Mouse (Mus musculus) kidney, embryonic 14.5 days (tissue): ENCODE data around the gene Mpdz. TPM values are rescaled to one million over a fixed set of nuclear protein-coding genes. Genes with fewer than 3 reads are reported as not detected.

ENCODE experiments used
- ATAC-seq: fragments of 200-750 bp; cut with Nextera tagmentation; 2 replicates; pipeline ENCODE4 v1.8.0; 2017; ENCODE audit warnings: moderate number of reproducible peaks, mild to moderate bottlenecking, moderate TSS enrichment, moderate library complexity; ENCODE audit not compliant: low FRiP score, low TSS enrichment
- H3K27ac ChIP-seq: fragments of 300-500 bp; sonication (generic); 2 replicates; pipeline ENCODE4 v1.5.1; 2014; ENCODE audit warnings: low read depth, mild to moderate bottlenecking, low read length, moderate library complexity, mixed read lengths
- H3K27me3 ChIP-seq: fragments of 300-500 bp; sonication (generic); 2 replicates; pipeline ENCODE4 v1.6.1; 2014; ENCODE audit warnings: mild to moderate bottlenecking, low read length; ENCODE audit not compliant: control insufficient read depth, insufficient read depth
- H3K36me3 ChIP-seq: fragments of 300-500 bp; sonication (generic); 2 replicates; pipeline ENCODE4 v1.6.1; 2014; ENCODE audit warnings: low read length, mixed read lengths; ENCODE audit not compliant: control insufficient read depth, insufficient read depth
- H3K4me1 ChIP-seq: fragments of 300-500 bp; sonication (generic); 2 replicates; pipeline ENCODE4 v1.6.1; 2014; ENCODE audit warnings: low read length, mixed read lengths; ENCODE audit not compliant: control insufficient read depth, insufficient read depth
- H3K4me2 ChIP-seq: fragments of 300-500 bp; sonication (generic); replicated peaks from 2 replicates; pipeline ENCODE4 v1.6.1; 2014; ENCODE audit warnings: low read depth, mild to moderate bottlenecking, low read length
- H3K4me3 ChIP-seq: fragments of 300-500 bp; sonication (generic); 2 replicates; pipeline ENCODE4 v1.5.1; 2014; ENCODE audit warnings: mild to moderate bottlenecking, low read length
- H3K9ac ChIP-seq: fragments of 300-500 bp; sonication (generic); 2 replicates; pipeline ENCODE4 v1.6.1; 2014; ENCODE audit warnings: low read depth, mild to moderate bottlenecking, low read length, moderate library complexity
- H3K9me3 ChIP-seq: fragments of 300-500 bp; sonication (generic); 2 replicates; pipeline ENCODE4 v1.6.1; 2016; ENCODE audit warnings: low read length; ENCODE audit not compliant: control insufficient read depth
- WGBS: fragments of 180-500 bp; shearing (Covaris S2); extraction: QIAGEN DNeasy Blood & Tissue Kit; methylation state at CpG from one replicate; pipeline ENCODE4 v1.1.7; 2014; 5-methylcytosine and 5-hydroxymethylcytosine counted together
- polyA plus RNA-seq: library from polyadenylated mRNA; unstranded; fragments of >200 nt; fragmentation: Nextera tagmentation; extraction: Ambion mirVana; gene quantifications from 2 replicates; pipeline ENCODE4 v1.2.1, GENCODE M21; 2014

The Mpdz gene
- 23.4 and 39.0 TPM in 2 replicates for polyA plus RNA-seq

DNA sequence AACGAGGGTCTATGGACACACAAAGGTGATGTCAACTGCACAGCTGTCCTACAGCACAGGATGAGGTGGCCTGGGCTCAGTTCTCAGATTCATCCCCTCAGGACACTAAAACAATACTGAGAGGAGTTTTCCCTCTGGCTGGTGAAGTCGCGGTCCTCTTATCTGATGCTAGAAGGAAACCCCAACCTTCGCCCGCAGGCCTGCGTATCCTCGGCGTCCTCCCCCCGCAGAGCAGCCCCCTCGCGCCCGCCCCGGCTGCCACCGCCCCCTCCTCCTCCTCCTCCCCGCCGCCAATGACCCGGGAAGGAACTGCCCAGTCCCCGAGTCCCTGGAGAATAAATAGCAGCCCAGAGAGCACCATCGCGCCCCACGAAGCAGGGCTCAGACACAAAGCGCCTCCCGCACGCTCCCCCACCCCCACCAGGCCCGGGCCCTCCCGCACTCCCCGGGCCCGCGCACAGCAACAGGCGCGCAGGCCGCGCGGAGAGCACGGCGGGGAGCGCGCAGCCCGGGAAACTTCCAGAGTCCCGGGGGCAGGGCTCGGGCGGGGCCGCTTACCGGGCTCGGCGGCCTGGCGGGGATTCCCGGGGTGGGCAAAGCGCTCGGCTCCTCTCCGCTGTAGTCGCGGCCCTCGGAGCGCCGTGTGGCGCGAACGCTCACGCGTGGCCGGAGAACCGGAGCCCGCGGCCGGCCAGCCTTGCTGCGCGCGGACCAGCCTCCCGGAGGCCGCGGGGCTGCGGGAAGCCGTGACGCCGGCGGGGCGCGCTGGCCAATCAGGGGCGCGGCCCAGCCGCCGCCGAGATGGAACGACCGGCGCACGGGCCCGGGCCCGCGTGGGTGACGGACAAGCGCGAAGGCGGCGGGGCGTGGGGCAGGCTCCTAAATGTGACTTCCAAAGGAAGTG, at the start of gene Mpdz:
TSS of gene Mpdz (minus strand) at position 738 of the 904 bp plus-strand sequence.
- Histone ChIP-seq H3K9ac (peak within 1 kb of the TSS; percentile 98), H3K27me3 (no peaks in the 10 kb centered on the region), H3K4me2 (peak within 1 kb of the TSS; percentile 79), H3K4me1 (peaks cover 4% of the 10 kb centered on the region; the same call in 1 of the 2 replicates), H3K4me3 (peak within 1 kb of the TSS; percentile 88), H3K27ac (peak within 1 kb of the TSS; percentile 96), H3K9me3 (no peaks in the 10 kb centered on the region), H3K36me3 (no peaks in the 10 kb centered on the region)
- under 1% methylated on average over 67 of the region's 97 CpGs for WGBS
- ATAC-seq = peak; percentile 96

DNA sequence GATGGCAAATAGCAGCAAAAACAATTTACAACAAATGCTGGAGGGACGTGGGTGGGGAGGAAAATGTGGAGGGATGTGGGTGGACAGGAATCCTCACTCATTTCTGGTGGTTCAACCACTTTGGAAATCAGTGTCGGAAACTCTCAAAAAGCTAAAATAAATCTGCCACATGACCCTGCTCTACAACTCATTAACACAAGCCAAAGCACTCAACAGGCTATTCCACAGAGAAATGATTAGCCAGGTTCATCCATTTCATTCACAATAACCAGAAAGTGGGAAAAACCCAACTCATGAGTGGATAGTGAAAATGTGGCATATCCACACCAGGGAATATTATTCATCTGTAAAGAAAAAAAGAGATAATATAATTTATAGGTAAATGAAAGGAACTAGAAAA, 47.9 kb upstream of the Mpdz start:
- H3K4me3 ChIP-seq = no peak overlapping the region
- no peak for ATAC-seq
- H3K36me3 ChIP-seq = no peaks in the 10 kb centered on the region
- no peak overlapping the region for H3K4me2 ChIP-seq
- no peak overlapping the region for H3K27ac ChIP-seq
- no peak overlapping the region for H3K9ac ChIP-seq
- no peaks in the 10 kb centered on the region for H3K27me3 ChIP-seq
- WGBS = 61% methylated on average over 2 of the region's 2 CpGs
- no peaks in the 10 kb centered on the region for H3K4me1 ChIP-seq
- no peaks in the 10 kb centered on the region for H3K9me3 ChIP-seq

DNA sequence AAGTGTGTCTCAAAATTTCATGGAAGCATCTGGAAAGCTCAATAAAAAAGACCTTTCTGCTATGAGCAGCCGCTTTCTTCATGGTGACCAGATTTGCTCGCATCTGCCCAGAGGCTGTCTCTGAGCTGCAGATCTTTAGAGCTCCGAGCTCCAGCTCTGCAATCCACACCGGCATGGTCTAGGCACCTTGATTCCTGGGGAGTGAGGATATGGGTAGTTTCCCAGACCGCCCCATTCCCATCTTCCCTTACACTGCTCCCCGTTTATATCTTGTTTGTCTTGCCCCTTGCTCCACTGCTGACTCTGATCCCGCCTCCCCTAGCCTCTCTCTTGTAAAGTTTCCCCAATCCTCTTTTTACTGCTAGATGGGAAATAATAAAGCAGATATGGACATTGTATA, 42.0 kb upstream of the Mpdz start:
- no peak overlapping the region for H3K27ac ChIP-seq
- no peaks in the 10 kb centered on the region for H3K27me3 ChIP-seq
- H3K4me3 ChIP-seq = no peak overlapping the region
- no peak overlapping the region for H3K9ac ChIP-seq
- no peak overlapping the region for H3K4me2 ChIP-seq
- H3K4me1 ChIP-seq = no peaks in the 10 kb centered on the region
- no peaks in the 10 kb centered on the region for H3K9me3 ChIP-seq
- ATAC-seq = no peak
- H3K36me3 ChIP-seq = no peaks in the 10 kb centered on the region
- 66% methylated on average over 7 of the region's 7 CpGs for WGBS

DNA sequence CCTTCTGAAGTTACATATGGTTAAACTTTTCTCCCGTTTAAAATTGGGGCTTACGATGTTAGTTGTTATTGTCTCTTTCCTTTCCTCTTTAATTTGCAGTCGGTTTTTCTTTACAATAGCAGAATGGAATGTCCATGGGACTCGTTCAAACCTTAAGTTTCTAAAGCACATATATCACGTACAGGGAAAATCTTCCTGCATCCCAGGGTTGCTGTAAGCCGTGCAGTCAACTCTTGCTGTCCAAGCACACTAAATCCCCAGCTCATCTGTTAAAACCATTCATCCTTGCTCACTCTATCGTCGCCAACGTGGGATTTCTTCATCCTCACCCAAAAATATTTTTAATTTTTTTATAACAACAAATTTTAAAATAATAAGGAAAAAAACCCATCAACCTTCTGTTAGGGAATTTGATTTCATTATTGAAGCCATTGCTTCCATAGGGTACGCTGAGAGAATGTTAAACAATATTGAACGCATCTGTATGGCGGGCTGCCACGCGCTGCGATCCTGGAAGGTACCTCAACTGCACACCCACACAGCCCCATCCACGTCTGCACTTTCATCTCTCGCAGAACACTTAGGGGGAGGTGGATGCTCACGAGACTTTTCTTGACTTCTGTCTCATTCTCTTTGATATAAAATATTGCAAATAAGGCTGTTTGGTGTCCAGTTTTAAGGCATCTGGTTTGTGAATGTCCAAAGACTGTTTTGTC, 41.4 kb upstream of the Mpdz start:
- 65% methylated on average over 18 of the region's 18 CpGs for WGBS
- Histone ChIP-seq H3K9ac (no peak overlapping the region), H3K9me3 (no peaks in the 10 kb centered on the region), H3K27me3 (no peaks in the 10 kb centered on the region), H3K27ac (no peak overlapping the region), H3K4me3 (no peak overlapping the region), H3K36me3 (no peaks in the 10 kb centered on the region), H3K4me1 (no peaks in the 10 kb centered on the region), H3K4me2 (no peak overlapping the region)
- no peak for ATAC-seq

DNA sequence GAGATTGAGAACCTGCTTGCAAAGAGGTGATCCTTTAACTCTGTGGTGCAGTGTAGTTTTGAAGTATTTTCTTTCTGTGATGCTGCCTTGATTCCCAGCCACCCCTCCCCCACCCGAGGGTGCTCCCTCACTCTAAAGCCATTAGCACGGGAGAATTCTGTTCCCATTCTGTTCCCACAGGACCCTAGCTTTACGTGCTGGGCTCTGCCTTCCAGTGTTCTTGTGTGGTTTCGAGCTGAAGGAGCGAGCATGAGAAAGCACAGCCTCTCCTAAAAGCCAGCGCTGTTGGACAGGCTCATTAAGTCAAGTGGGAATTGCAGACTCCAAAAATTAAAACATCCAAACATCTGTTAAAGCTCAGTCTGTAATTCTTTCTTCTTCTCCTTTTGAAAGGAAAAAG, 40.5 kb upstream of the Mpdz start:
- H3K4me3 ChIP-seq = no peak overlapping the region
- 20% methylated on average over 6 of the region's 6 CpGs for WGBS
- no peaks in the 10 kb centered on the region for H3K4me1 ChIP-seq
- H3K36me3 ChIP-seq = no peaks in the 10 kb centered on the region
- H3K4me2 ChIP-seq = no peak overlapping the region; the same call in 1 of the 2 replicates
- H3K9me3 ChIP-seq = no peaks in the 10 kb centered on the region
- ATAC-seq = no peak
- no peak overlapping the region for H3K9ac ChIP-seq
- H3K27ac ChIP-seq = no peak overlapping the region
- no peaks in the 10 kb centered on the region for H3K27me3 ChIP-seq

DNA sequence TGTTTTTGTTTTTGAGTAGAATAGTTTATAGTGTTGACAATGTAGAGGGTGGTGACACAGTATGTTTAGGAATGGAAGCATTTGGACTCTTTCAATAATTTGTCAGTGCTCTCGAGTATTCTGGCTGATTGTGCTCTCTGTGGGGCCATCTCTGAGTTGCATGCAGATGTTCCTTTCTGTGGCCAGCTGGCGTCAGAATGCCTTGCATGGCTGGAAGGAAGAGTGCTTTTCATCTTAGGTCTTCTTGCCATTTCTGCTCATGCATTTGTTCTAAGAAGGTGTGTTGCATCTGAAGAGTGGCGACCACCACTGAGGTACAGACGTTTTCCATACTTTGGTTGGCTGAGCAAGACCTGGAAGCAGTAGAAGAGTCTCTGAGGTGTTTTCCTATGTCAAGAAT, 24.2 kb upstream of the Mpdz start:
- Histone ChIP-seq H3K27me3 (no peaks in the 10 kb centered on the region), H3K27ac (no peak overlapping the region), H3K4me3 (no peak overlapping the region), H3K4me2 (no peak overlapping the region), H3K36me3 (no peaks in the 10 kb centered on the region), H3K9me3 (no peaks in the 10 kb centered on the region), H3K4me1 (no peaks in the 10 kb centered on the region), H3K9ac (no peak overlapping the region)
- no peak for ATAC-seq
- WGBS = 86% methylated on average over 4 of the region's 4 CpGs

DNA sequence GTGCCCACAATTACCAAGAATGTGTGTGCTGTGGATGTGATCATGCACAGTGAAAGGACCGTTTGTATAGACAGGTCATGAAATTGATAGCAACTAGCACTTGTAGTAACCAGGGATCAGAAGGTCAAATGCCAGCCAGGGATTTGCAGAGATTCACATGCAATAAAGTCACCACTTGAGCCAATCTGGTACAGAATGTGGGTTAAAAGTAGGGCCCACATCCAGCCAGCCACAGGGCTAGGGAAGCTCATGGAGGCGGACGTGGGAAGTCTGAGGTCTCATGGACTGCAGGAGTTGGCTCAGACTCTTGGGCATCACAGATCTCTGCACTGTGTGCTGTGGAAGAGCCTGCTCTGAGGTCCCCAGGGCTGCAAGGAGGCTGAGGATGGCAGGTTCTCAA, 22.6 kb upstream of the Mpdz start:
- WGBS = 75% methylated on average over 3 of the region's 3 CpGs

DNA sequence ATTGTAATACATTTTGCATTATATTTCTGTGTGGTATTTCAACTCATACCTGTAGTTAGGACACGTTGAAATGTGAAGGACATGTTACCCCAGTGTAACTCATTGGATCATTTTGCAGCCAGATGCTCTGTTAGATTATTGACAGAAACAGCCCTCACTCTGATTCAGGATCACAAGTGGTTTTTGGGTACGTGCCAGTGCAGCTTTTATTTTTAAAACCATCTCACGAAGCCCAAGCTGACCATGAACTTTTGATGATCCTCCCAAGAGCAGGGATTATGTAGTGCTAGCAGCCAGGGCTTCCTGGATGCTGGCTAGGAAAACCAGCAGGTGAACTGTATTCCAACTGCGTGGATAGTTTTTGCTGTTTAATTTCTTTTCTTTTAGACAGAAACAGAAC, 19.6 kb upstream of the Mpdz start:
- 75% methylated on average over 4 of the region's 4 CpGs for WGBS

More for the DNA sequence above, 22.6 kb upstream of the Mpdz start:
- ATAC-seq = no peak
- no peak overlapping the region for H3K4me3 ChIP-seq
- H3K4me1 ChIP-seq = no peaks in the 10 kb centered on the region
- no peaks in the 10 kb centered on the region for H3K9me3 ChIP-seq
- no peak overlapping the region for H3K27ac ChIP-seq
- H3K9ac ChIP-seq = no peak overlapping the region
- H3K36me3 ChIP-seq = no peaks in the 10 kb centered on the region
- H3K4me2 ChIP-seq = no peak overlapping the region
- no peaks in the 10 kb centered on the region for H3K27me3 ChIP-seq

DNA sequence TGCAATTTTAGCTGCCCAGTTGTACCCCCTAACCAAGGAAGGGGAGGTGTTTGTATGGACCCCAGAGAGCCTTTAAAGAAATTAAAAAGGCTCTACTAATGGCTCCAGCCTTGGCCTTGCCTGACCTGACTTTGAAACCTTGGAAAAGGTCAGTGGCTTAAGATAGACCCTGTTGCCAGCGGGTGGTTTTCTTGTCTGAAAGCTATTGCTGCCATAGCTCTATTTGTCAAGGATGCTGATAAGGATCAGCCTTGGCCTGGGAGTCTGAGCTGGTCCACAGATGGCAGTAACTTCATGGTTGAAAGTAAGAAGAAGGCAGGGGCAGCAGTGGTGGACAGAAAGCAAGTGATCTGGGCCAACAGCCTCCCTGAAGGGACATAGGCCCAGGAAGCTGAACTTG, 16.3 kb upstream of the Mpdz start:
- Histone ChIP-seq H3K9me3 (no peaks in the 10 kb centered on the region; the same call in 1 of the 2 replicates), H3K27ac (no peak overlapping the region), H3K36me3 (no peaks in the 10 kb centered on the region), H3K4me1 (no peaks in the 10 kb centered on the region), H3K27me3 (no peaks in the 10 kb centered on the region), H3K4me3 (no peak overlapping the region), H3K4me2 (no peak overlapping the region), H3K9ac (no peak overlapping the region)
- no peak for ATAC-seq
- 61% methylated on average over 1 of the region's 1 CpGs for WGBS

More for the DNA sequence above, 19.6 kb upstream of the Mpdz start:
- H3K4me1 ChIP-seq = no peaks in the 10 kb centered on the region
- no peak overlapping the region for H3K9ac ChIP-seq
- no peaks in the 10 kb centered on the region for H3K9me3 ChIP-seq
- no peak for ATAC-seq
- no peaks in the 10 kb centered on the region for H3K27me3 ChIP-seq
- no peaks in the 10 kb centered on the region for H3K36me3 ChIP-seq
- H3K27ac ChIP-seq = no peak overlapping the region
- no peak overlapping the region for H3K4me3 ChIP-seq
- H3K4me2 ChIP-seq = no peak overlapping the region
